Mouse (Mus musculus) forebrain, embryonic 10.5 days (tissue): ENCODE data around the gene Hoxd8. TPM values are rescaled to one million over a fixed set of nuclear protein-coding genes. Genes with fewer than 3 reads are reported as not detected.
A peak's percentile ranks its signal among the peaks of the same experiment; 100 is the strongest.

Source experiments
- microRNA counts: library from miRNA; unstranded; fragments of <30 nt; microRNA quantifications from one replicate; lab custom pipeline; 2017
- microRNA-seq: library from miRNA; unstranded; fragments of <30 nt; microRNA quantifications from one replicate; pipeline ENCODE4, GENCODE M21; 2017
- polyA plus RNA-seq: library from polyadenylated mRNA; unstranded; fragments of >200 nt; fragmentation: Nextera tagmentation; extraction: Ambion mirVana; gene quantifications from 2 replicates; pipeline ENCODE4 v1.2.1, GENCODE M21; 2016

Hoxd8 gene
- polyA plus RNA-seq, 1 experiment from 2014 or later: not detected

MicroRNAs encoded within 50 kb of the gene (microRNA counts, 519-probe panel; counts per million panel counts)
- microRNA mmu-miR-10b (lab: Ali Mortazavi, UCI): 341 counts per million, percentile 65 among the panel's probes with 10 or more counts

Small RNA genes lying within 50 kb of the gene (microRNA-seq; reads per million reads assigned to microRNA genes)
- gene Gm44463: not detected
- gene Mir10b: 103 reads per million, percentile 48 among the genes with 10 or more reads in this experiment

Other genes starting within 250 kb of the Hoxd8 start
- gene Lnpk, start 125.2 kb upstream of the Hoxd8 start, polyA plus RNA-seq: 38.1 and 40.1 TPM in 2 replicates
- gene Evx2, start 45.1 kb upstream of the Hoxd8 start, polyA plus RNA-seq: not detected in 2 replicates
- not detected in 2 replicates for gene Hoxd13, start 36.3 kb upstream of the Hoxd8 start, polyA plus RNA-seq
- gene Hoxd12, start 29.6 kb upstream of the Hoxd8 start, polyA plus RNA-seq: not detected in 2 replicates
- gene Hoxd11, start 25.1 kb upstream of the Hoxd8 start, polyA plus RNA-seq: not detected in 2 replicates
- gene Hoxd10, start 12.7 kb upstream of the Hoxd8 start, polyA plus RNA-seq: not detected in 2 replicates
- gene Hoxd9, start 6.9 kb upstream of the Hoxd8 start, polyA plus RNA-seq: not detected in 2 replicates
- gene Hoxd3, start 7.3 kb downstream of the Hoxd8 start, polyA plus RNA-seq: 0.10 TPM in 1 of 2 replicates, not detected in the other
- not detected in 2 replicates for gene Hoxd4, start 7.3 kb downstream of the Hoxd8 start, polyA plus RNA-seq
- gene Gm28230, start 22.1 kb downstream of the Hoxd8 start, polyA plus RNA-seq: not detected in 2 replicates
- not detected in 2 replicates for gene Hoxd1, start 58.4 kb downstream of the Hoxd8 start, polyA plus RNA-seq
- 113 and 114 TPM in 2 replicates for gene Mtx2, start 121.2 kb downstream of the Hoxd8 start, polyA plus RNA-seq